Mouse (Mus musculus): ENCODE data around the gene Lrrc3c. TPM values are rescaled to one million over a fixed set of nuclear protein-coding genes. Genes with fewer than 3 reads are reported as not detected.
"Not testable (repeated sequence)": the region's sequence is repeated elsewhere in the genome, so short reads cannot be mapped to it uniquely, and the experiment has no call there.

The Lrrc3c gene
- total RNA-seq, 2 experiments from 2014 or later: not detected

GRCm38 (mm10) chr11:98584629-98585177, 13.4 kb upstream of the Lrrc3c start:
- no peak for ATAC-seq (replicated peaks; ENCODE audit: low FRiP score, poor library complexity, severe bottlenecking)

GRCm38 (mm10) chr11:98586087-98586891, 11.8 kb upstream of the Lrrc3c start:
- no peak for ATAC-seq (replicated peaks; ENCODE audit: low FRiP score, poor library complexity, severe bottlenecking)

GRCm38 (mm10) chr11:98586892-98587563, 11.1 kb upstream of the Lrrc3c start, which contains the start of gene Ormdl3:
Gene Ormdl3, minus strand, starts transcription at chr11:98587368.
- ATAC-seq (replicated peaks; ENCODE audit: low FRiP score, poor library complexity, severe bottlenecking): peak; percentile 60

DNA sequence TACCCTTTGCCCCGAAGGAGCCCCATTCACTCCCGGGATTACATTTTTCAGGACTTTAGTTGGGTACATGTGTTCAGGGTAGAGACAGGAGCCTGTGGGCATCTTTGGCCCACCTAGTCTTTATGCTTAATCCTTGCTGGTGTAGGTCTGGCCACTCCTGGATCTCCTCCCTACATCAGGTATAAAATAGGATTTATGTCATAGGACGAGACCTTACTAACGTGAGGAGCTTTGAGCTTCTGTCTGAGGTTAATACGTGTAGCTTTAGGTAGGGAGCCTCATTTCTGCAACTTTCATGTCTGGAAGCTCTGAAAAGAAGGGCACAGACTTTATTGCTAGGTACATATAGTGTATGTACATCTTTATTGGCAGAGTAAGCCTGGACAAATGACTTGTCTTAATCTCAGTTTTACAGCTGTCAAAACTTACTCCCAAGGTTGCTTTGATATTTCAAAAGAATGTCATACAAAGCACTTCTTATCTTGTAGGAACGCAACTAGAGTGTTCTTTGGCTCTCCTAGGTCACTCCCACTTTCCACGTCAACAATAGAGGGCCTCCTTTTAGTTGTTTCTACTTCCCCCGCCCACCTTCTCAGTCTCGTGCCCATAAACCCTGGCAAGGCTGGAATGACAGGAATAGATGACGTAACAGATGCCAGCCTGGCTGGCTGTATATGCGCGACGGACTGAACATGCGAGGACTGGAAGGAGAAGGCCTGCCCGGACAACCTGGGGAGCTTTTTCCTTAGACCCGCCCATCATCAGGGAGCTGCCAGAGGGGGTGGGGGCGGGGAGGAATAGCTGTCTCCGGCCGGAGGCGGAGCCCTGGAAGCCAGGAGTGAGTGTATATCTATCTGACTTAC, 10.2 kb upstream of the Lrrc3c start:
- ATAC-seq (replicated peaks; ENCODE audit: low FRiP score, poor library complexity, severe bottlenecking): peak; percentile 70

GRCm38 (mm10) chr11:98588833-98589281, 9.2 kb upstream of the Lrrc3c start:
- ATAC-seq (replicated peaks; ENCODE audit: low FRiP score, poor library complexity, severe bottlenecking): no peak

GRCm38 (mm10) chr11:98589306-98589705, 8.8 kb upstream of the Lrrc3c start:
- no peak for ATAC-seq (replicated peaks; ENCODE audit: low FRiP score, poor library complexity, severe bottlenecking)

GRCm38 (mm10) chr11:98590548-98591445, 7.3 kb upstream of the Lrrc3c start:
- ATAC-seq (replicated peaks; ENCODE audit: low FRiP score, poor library complexity, severe bottlenecking): no peak

DNA sequence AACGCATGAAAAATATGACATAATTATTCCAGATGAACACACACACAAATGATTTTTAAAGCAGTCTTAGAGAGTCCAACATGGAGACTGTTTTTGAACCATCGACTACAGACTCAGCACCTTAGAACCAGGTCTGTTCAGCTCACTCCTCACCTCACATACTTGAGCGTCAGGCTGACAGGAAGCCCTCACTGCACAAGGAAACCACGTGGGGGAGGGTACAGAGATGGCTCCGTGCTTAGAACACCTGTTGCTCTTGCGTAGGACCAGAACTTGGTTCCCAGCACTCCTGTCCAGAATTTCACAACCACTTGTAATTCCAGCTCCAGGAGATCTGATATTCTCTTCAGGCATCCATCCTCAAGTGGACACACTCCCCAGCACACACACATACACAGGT, 3.1 kb upstream of the Lrrc3c start:
- no peak for ATAC-seq (replicated peaks; ENCODE audit: low FRiP score, poor library complexity, severe bottlenecking)

- ATAC-seq (replicated peaks; ENCODE audit: low FRiP score, poor library complexity, severe bottlenecking): no peak
Measured at GRCm38 (mm10) chr11:98595473-98595872, 2.6 kb upstream of the Lrrc3c start.

DNA sequence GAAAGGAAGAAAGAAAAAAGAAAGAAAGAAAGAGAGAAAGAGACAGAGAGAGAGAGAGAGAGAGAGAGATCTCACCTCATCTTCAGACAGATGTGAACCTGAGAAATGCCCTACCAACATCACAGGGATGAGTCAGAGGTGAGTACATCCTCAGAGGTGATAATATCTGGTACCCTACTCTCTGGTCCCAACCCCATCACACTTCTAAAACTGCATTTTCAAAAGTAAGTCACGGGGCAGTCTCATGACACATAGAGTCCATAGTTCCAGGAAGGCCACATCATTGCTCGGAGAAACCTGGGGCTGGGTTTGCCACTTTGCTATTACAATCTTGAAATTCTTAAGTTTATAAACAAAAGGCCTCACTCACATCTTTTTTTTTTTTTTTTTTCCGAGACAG, 2.1 kb upstream of the Lrrc3c start:
- no peak for ATAC-seq (replicated peaks; ENCODE audit: low FRiP score, poor library complexity, severe bottlenecking)

DNA sequence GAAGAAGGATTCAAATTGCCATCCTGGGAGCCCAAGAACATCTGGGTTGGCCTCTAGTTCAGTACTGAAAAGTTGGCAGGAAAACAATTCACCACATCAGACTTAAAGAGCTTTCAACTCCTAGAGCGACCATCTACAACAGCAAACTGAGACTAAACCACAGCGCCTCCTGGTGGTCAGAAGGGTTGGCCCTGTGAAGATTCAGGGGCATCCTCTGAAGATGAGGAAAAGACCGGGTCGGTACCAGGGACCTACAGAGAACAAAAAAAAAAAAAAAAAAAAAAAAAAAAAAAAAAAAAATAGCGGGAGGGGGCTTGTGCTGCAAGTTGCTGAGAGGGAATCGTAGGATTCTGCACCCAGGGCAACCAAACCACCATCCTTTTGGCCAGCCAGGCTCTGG, 728 bp upstream of the Lrrc3c start:
- ATAC-seq (replicated peaks; ENCODE audit: low FRiP score, poor library complexity, severe bottlenecking): peak; percentile 78

GRCm38 (mm10) chr11:98598851-98599290, 780 bp downstream of the Lrrc3c start:
- no peak for ATAC-seq (replicated peaks; ENCODE audit: low FRiP score, poor library complexity, severe bottlenecking)

- ATAC-seq (replicated peaks; ENCODE audit: low FRiP score, poor library complexity, severe bottlenecking): no peak
Measured at GRCm38 (mm10) chr11:98599291-98599690, 1.2 kb downstream of the Lrrc3c start.

GRCm38 (mm10) chr11:98602090-98602690, 4.1 kb downstream of the Lrrc3c start:
- ATAC-seq (replicated peaks; ENCODE audit: low FRiP score, poor library complexity, severe bottlenecking): no peak

GRCm38 (mm10) chr11:98603953-98604352, 5.9 kb downstream of the Lrrc3c start:
- no peak for ATAC-seq (replicated peaks; ENCODE audit: low FRiP score, poor library complexity, severe bottlenecking)

DNA sequence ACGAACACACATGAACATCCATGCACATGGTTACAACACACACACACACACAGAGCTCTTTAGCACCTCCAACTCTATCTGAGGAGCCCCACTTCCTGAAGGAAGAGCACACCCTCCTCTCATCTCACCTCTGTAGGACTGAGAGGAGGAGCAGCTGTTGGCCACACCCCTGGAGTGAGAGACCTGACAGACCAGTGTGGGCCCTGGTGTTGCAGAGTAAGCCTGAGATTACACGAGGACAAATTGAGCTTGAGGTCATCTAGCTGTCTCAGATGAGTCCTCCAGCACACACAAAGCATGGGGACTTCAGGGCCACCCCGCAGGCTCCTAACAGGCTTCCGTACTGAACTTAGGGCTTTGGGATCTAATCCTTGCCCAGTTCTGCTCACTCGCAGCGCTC, 6.8 kb downstream of the Lrrc3c start:
- ATAC-seq (replicated peaks; ENCODE audit: low FRiP score, poor library complexity, severe bottlenecking): not testable (repeated sequence)

DNA sequence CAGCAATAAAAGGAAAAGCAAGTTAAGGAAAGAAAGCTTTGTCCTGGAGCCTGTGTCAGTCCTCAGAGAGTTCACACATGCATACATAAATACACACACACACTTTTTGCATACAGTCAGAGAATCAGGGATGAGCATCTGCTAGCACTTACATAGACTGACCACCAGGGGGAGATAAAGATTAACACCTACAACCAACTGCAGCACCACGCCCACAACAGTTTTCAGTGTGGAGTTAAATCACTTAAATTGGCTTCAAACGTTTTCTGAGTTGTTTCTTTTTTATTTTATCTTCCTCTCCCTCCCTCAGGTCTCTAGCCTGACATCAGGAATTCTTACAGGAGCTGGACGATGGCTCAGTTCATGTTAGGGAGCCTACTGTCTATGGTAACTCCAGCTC, 8.7 kb downstream of the Lrrc3c start:
- ATAC-seq (replicated peaks; ENCODE audit: low FRiP score, poor library complexity, severe bottlenecking): peak; percentile 86

DNA sequence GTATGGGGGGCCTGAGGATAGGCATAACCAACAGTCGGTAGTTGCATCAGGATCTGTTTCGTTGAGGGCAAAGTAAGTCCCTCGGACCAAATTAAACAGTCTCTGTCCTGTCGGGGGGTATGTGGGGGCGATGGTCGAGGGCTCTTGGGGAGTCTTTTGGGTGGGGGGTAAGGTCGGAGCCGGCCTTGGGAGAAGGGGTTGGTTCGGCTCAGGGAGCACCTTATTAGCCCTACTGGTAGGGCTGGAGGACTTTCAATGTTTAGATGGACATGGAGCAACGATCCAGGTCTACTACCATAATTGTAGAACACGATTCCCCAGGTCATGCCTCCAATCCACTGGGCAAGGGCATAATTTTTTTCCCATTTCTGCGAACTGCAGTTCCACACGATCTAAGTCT, 22.7 kb downstream of the Lrrc3c start:
- no peak for ATAC-seq (replicated peaks; ENCODE audit: low FRiP score, poor library complexity, severe bottlenecking)

Measured in erythroid progenitor cell, adult 5-6 weeks (primary cell).